Mouse (Mus musculus): ENCODE results near the gene Cacnb3. TPM values are rescaled to one million over a fixed set of nuclear protein-coding genes. Genes with fewer than 3 reads are reported as not detected.
A peak's percentile ranks its signal among the peaks of the same experiment; 100 is the strongest.

Gene Cacnb3
- total RNA-seq, 4 experiments from 2014 or later: 2.0 to 2.8 (median 2.6) TPM

- DNase-seq (ENCODE audit: low spot score): peak; percentile 76
Observed at GRCm38 (mm10) chr15:98609331-98610130, 21.1 kb upstream of the Cacnb3 start, which contains the start of gene Adcy6. TSS of gene Adcy6 (minus strand) at chr15:98610076.

- no peak for DNase-seq (ENCODE audit: low spot score)
Observed at GRCm38 (mm10) chr15:98610131-98610633, 20.5 kb upstream of the Cacnb3 start.

- DNase-seq (ENCODE audit: low spot score): no peak
Observed at GRCm38 (mm10) chr15:98612229-98612628, 18.4 kb upstream of the Cacnb3 start.

GRCm38 (mm10) chr15:98614551-98614950, 16.1 kb upstream of the Cacnb3 start:
- no peak for DNase-seq (ENCODE audit: low spot score)

- DNase-seq (ENCODE audit: low spot score): no peak
Observed at GRCm38 (mm10) chr15:98614971-98615370, 15.7 kb upstream of the Cacnb3 start.

- DNase-seq (ENCODE audit: low spot score): no peak
Observed at GRCm38 (mm10) chr15:98615751-98616150, 14.9 kb upstream of the Cacnb3 start.

GRCm38 (mm10) chr15:98616362-98617175, 14.1 kb upstream of the Cacnb3 start:
- DNase-seq (ENCODE audit: low spot score): no peak

- DNase-seq (ENCODE audit: low spot score): peak; percentile 86
Observed at GRCm38 (mm10) chr15:98617176-98617537, 13.5 kb upstream of the Cacnb3 start.

- no peak for DNase-seq (ENCODE audit: low spot score)
Observed at GRCm38 (mm10) chr15:98622199-98622598, 8.4 kb upstream of the Cacnb3 start.

- no peak for DNase-seq (ENCODE audit: low spot score)
Observed at GRCm38 (mm10) chr15:98622721-98623120, 7.9 kb upstream of the Cacnb3 start.

GRCm38 (mm10) chr15:98623361-98623821, 7.2 kb upstream of the Cacnb3 start:
- no peak for DNase-seq (ENCODE audit: low spot score)

GRCm38 (mm10) chr15:98626078-98626477, 4.6 kb upstream of the Cacnb3 start:
- no peak for DNase-seq (ENCODE audit: low spot score)

- DNase-seq (ENCODE audit: low spot score): no peak
Observed at GRCm38 (mm10) chr15:98626487-98627212, 4.0 kb upstream of the Cacnb3 start.

- DNase-seq (ENCODE audit: low spot score): no peak
Observed at GRCm38 (mm10) chr15:98628589-98629254, 1.9 kb upstream of the Cacnb3 start.

- DNase-seq (ENCODE audit: low spot score): no peak
Observed at GRCm38 (mm10) chr15:98629464-98629863, 1.2 kb upstream of the Cacnb3 start.

- DNase-seq (ENCODE audit: low spot score): no peak
Observed at GRCm38 (mm10) chr15:98631493-98631892, 853 bp downstream of the Cacnb3 start.

- DNase-seq (ENCODE audit: low spot score): no peak
Observed at GRCm38 (mm10) chr15:98632107-98632744, 1.6 kb downstream of the Cacnb3 start.

GRCm38 (mm10) chr15:98632921-98633320, 2.3 kb downstream of the Cacnb3 start:
- no peak for DNase-seq (ENCODE audit: low spot score)

GRCm38 (mm10) chr15:98633822-98634470, 3.3 kb downstream of the Cacnb3 start:
- no peak for DNase-seq (ENCODE audit: low spot score)

- peak; percentile 66 for DNase-seq (ENCODE audit: low spot score)
Observed at GRCm38 (mm10) chr15:98634541-98635081, 4.0 kb downstream of the Cacnb3 start.
